ENCODE assay signal across 19 mouse cellular contexts in the genomic region with DNA sequence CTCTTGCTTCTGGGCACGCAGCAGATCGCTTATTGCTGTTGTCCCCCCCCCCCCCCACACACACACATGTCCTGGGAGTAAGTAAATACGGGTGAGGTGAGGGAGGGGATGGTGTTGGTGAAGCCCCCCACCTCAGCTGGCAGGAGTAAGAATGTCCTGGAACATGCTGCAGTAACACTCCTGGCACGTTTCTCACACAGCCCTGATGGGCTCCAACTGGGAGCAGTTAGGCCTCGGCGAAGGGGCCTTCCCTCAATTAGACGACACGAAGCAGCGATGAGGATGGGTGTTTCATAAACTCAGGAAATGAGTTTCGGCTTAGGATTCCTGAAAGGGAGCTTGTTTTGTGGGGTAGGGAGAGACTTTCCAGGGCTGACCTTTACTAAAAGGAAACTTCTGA.
"Had no signal": no experiment of that assay in that cellular context is flagged by ENCODE, and none has a peak within 500 bp of the region (broad histone marks: within the 10 kb centered on the region; RNA-seq: fewer than 3 reads in every experiment).

No protein-coding gene starts in this region.

- H3K4me3 ChIP-seq: left cerebral cortex, adult 2 months; liver, embryonic 12.5 days; liver, embryonic 15.5 days; midbrain, embryonic 12.5 days; midbrain, embryonic 15.5 days; neural tube, embryonic 12.5 days; neural tube, embryonic 15.5 days; stomach, embryonic 15.5 days had no signal

- H3K27ac ChIP-seq: kidney, postnatal 0 days; left cerebral cortex, adult 2 months; liver, embryonic 12.5 days; liver, embryonic 15.5 days; macrophage; midbrain, embryonic 12.5 days; midbrain, embryonic 15.5 days; neural tube, embryonic 12.5 days; neural tube, embryonic 15.5 days; stomach, embryonic 15.5 days had no signal

- H3K9me3 ChIP-seq: liver, embryonic 12.5 days; liver, embryonic 15.5 days; midbrain, embryonic 15.5 days; neural tube, embryonic 12.5 days; neural tube, embryonic 15.5 days; stomach, embryonic 15.5 days had no signal

- H3K4me2 ChIP-seq: liver, embryonic 12.5 days; liver, embryonic 15.5 days; midbrain, embryonic 12.5 days; midbrain, embryonic 15.5 days; neural tube, embryonic 12.5 days; neural tube, embryonic 15.5 days; stomach, embryonic 15.5 days had no signal

- H3K27me3 ChIP-seq: liver, embryonic 12.5 days; liver, embryonic 15.5 days; midbrain, embryonic 12.5 days; midbrain, embryonic 15.5 days; neural tube, embryonic 12.5 days; neural tube, embryonic 15.5 days; stomach, embryonic 15.5 days had no signal

- H3K36me3 ChIP-seq: liver, embryonic 12.5 days; liver, embryonic 15.5 days; midbrain, embryonic 12.5 days; midbrain, embryonic 15.5 days; neural tube, embryonic 12.5 days; neural tube, embryonic 15.5 days; stomach, embryonic 15.5 days had no signal

- H3K9ac ChIP-seq: liver, embryonic 12.5 days; liver, embryonic 15.5 days; midbrain, embryonic 12.5 days; midbrain, embryonic 15.5 days; neural tube, embryonic 12.5 days; neural tube, embryonic 15.5 days; stomach, embryonic 15.5 days had no signal

- H3K4me1 ChIP-seq: liver, embryonic 15.5 days; midbrain, embryonic 12.5 days; midbrain, embryonic 15.5 days; neural tube, embryonic 12.5 days; neural tube, embryonic 15.5 days; stomach, embryonic 15.5 days had no signal

- DNase-seq: kidney, adult 18-20 months; kidney, postnatal 25 days; layer of hippocampus, postnatal 36 days; liver; lung, adult 2 months; right cerebral cortex, postnatal 25 days; spleen, adult 18-20 months; thymus, postnatal 36 days had no signal

- ATAC-seq: liver, embryonic 12.5 days; lung, postnatal 0 days; midbrain, embryonic 15.5 days had no signal
